8 mouse cellular contexts compared by ENCODE assay signal in genomic region chr10:117905666-117906266, GRCm38 (mm10). TPM values are rescaled to one million over a fixed set of nuclear protein-coding genes. Genes with fewer than 3 reads are reported as not detected.
DNase-seq lines count a peak whose midpoint lies in the region; ATAC-seq lines count a peak whose summit lies in the region.

No protein-coding gene starts in this region.

- peaks cover 12% of the 10 kb centered on the region for H3K4me1 ChIP-seq in forebrain, embryonic 15.5 days

- peak overlapping the region; percentile 41 for H3K4me3 ChIP-seq in forebrain, embryonic 15.5 days

- H3K4me2 ChIP-seq in forebrain, embryonic 15.5 days (replicated peaks): peak overlapping the region; percentile 66

- peak overlapping the region; percentile 23; the same call in 1 of the 2 replicates for H3K27ac ChIP-seq in forebrain, embryonic 15.5 days (replicated peaks)

- DNase-seq in 3134 (ENCODE audit: extremely low read depth, insufficient read length, low spot score): peak; percentile 53
- peak; percentile 62 for DNase-seq in R1 (ENCODE audit: low read depth, low spot score)
- DNase-seq in heart, postnatal 4 days: peak; percentile 68
- DNase-seq in layer of hippocampus, postnatal 36 days: peak; percentile 10 to 19
- peak; percentile 76 for DNase-seq in lung, postnatal 10 days
- DNase-seq in ovary, adult 18-20 months (ENCODE audit: low spot score): peak; percentile 25
- DNase-seq in spleen, adult 18-20 months: no peak

- no peaks in the 10 kb centered on the region for H3K27me3 ChIP-seq in forebrain, embryonic 15.5 days

- H3K9ac ChIP-seq in forebrain, embryonic 15.5 days (replicated peaks): peak overlapping the region; percentile 40

- H3K9me3 ChIP-seq in forebrain, embryonic 15.5 days: no peaks in the 10 kb centered on the region

- H3K36me3 ChIP-seq in forebrain, embryonic 15.5 days: no peaks in the 10 kb centered on the region

- WGBS in forebrain, embryonic 15.5 days: 16% methylated on average over 27 of the region's 27 CpGs

- ATAC-seq in forebrain, embryonic 15.5 days (replicated peaks): peak; percentile 41

RNA-seq across cellular contexts. Expression of gene Rap1b, which starts 59.9 kb away (rescaled TPM):
- polyA plus RNA-seq in forebrain, embryonic 15.5 days (2015; fragmentation: Nextera tagmentation; extraction: Ambion mirVana): 132 and 138 TPM in 2 replicates
- total RNA-seq in heart, postnatal 4 days (2021): 100 to 1,000 TPM; 101 to 103 TPM
- total RNA-seq in layer of hippocampus, postnatal 36 days (2021): 10 to 100 TPM; 64.4 to 66.1 TPM

Comparison
In these comparisons a context has a peak if more than half of its experiments do, and no peak if none do; other contexts are left out.
1. DNase-seq: peak in 3134 (single experiment), R1 (single experiment), heart, postnatal 4 days (single experiment), layer of hippocampus, postnatal 36 days (2 of 2), lung, postnatal 10 days (single experiment) and ovary, adult 18-20 months (single experiment); none in spleen, adult 18-20 months (0 of 2).